Mouse (Mus musculus) small intestine, adult 2 months (tissue): ENCODE measurements around the gene Gmpr. TPM values are rescaled to one million over a fixed set of nuclear protein-coding genes. Genes with fewer than 3 reads are reported as not detected.
A peak's percentile ranks its signal among the peaks of the same experiment; 100 is the strongest.

ENCODE experiments used
- H3K27ac ChIP-seq: fragments of 200-500 bp; 2 replicates; pipeline ENCODE4 v1.5.1; 2012; ENCODE audit warnings: low read depth, low read length, control low read depth, inconsistent platforms; ENCODE audit not compliant: insufficient read depth
- H3K27me3 ChIP-seq: fragments of 200-500 bp; 2 replicates; pipeline ENCODE4 v1.6.1; 2012; ENCODE audit warnings: mild to moderate bottlenecking, moderate library complexity, low read length, inconsistent platforms; ENCODE audit not compliant: control insufficient read depth, insufficient read depth
- H3K36me3 ChIP-seq: fragments of 200-500 bp; 2 replicates; pipeline ENCODE4 v1.6.1; 2012; ENCODE audit warnings: mild to moderate bottlenecking, low read length, control low read depth, inconsistent platforms; ENCODE audit not compliant: control insufficient read depth, insufficient read depth
- H3K4me1 ChIP-seq: fragments of 200-500 bp; 2 replicates; pipeline ENCODE4 v1.6.1; 2012; ENCODE audit warnings: low read length, inconsistent platforms, mixed read lengths; ENCODE audit not compliant: control insufficient read depth, insufficient read depth, insufficient read length
- H3K4me3 ChIP-seq: fragments of 200-500 bp; 2 replicates; pipeline ENCODE4 v1.5.1; 2012; ENCODE audit warnings: low read depth, mild to moderate bottlenecking, control low read depth, inconsistent platforms, low read length, moderate library complexity
- CTCF ChIP-seq: fragments of 200-500 bp; IDR thresholded peaks from 2 replicates; pipeline ENCODE4 v1.5.1; 2012; ENCODE audit warnings: low read depth, mild to moderate bottlenecking, control low read depth, inconsistent platforms, low read length, moderate library complexity, mixed read lengths; ENCODE audit not compliant: insufficient replicate concordance, insufficient read length; ENCODE audit errors: extremely low read depth
- POLR2A ChIP-seq: fragments of 200-500 bp; IDR thresholded peaks from 2 replicates; pipeline ENCODE4 v1.6.1; 2012; ENCODE audit warnings: low read depth, mild to moderate bottlenecking, control low read depth, inconsistent platforms, low read length, moderate library complexity
- WGBS: fragments of 180-500 bp; shearing (Covaris S2); methylation state at CpG from one replicate; pipeline ENCODE4 v1.1.7; 2018; 5-methylcytosine and 5-hydroxymethylcytosine counted together
- polyA plus RNA-seq: library from polyadenylated mRNA; depleted of rRNA; stranded (reverse); fragments of >200 nt; gene quantifications from 2 replicates; pipeline ENCODE4 v1.2.3, GENCODE M21; 2012

Gene Gmpr
- polyA plus RNA-seq, 1 experiment: 5.4 TPM

- no peak overlapping the region for H3K27ac ChIP-seq
- 79% methylated on average over 4 of the region's 4 CpGs for WGBS
- TF ChIP-seq CTCF (no peak), POLR2A (no peak)
- H3K27me3 ChIP-seq: no peaks in the 10 kb centered on the region
- no peak overlapping the region for H3K4me3 ChIP-seq
- peaks cover 3% of the 10 kb centered on the region; the same call in 1 of the 2 replicates for H3K36me3 ChIP-seq
- H3K4me1 ChIP-seq: no peaks in the 10 kb centered on the region
These were observed 39.7 kb downstream of the Gmpr start for GRCm38 (mm10) chr13:45546946-45547345.

- H3K27me3 ChIP-seq: no peaks in the 10 kb centered on the region
- WGBS: 66% methylated on average over 5 of the region's 5 CpGs
- no peak overlapping the region for H3K4me3 ChIP-seq
- no peaks in the 10 kb centered on the region for H3K4me1 ChIP-seq
- peaks cover 3% of the 10 kb centered on the region; the same call in 1 of the 2 replicates for H3K36me3 ChIP-seq
- TF ChIP-seq CTCF: no peak
- no peak for TF ChIP-seq POLR2A
- H3K27ac ChIP-seq: no peak overlapping the region
These were observed 40.3 kb downstream of the Gmpr start for GRCm38 (mm10) chr13:45547549-45547948.

GRCm38 (mm10) chr13:45553674-45554073 lies 46.4 kb downstream of the Gmpr start:
- H3K36me3 ChIP-seq: peaks cover 5% of the 10 kb centered on the region
- 47% methylated on average over 7 of the region's 7 CpGs for WGBS
- H3K27ac ChIP-seq: no peak overlapping the region
- H3K4me3 ChIP-seq: no peak overlapping the region
- no peaks in the 10 kb centered on the region for H3K4me1 ChIP-seq
- no peaks in the 10 kb centered on the region for H3K27me3 ChIP-seq
- TF ChIP-seq CTCF (no peak), POLR2A (no peak)

- Histone ChIP-seq H3K4me3 (no peak overlapping the region), H3K27me3 (no peaks in the 10 kb centered on the region), H3K27ac (no peak overlapping the region), H3K36me3 (peaks cover 2% of the 10 kb centered on the region), H3K4me1 (no peaks in the 10 kb centered on the region)
- 73% methylated on average over 4 of the region's 4 CpGs for WGBS
- TF ChIP-seq POLR2A (no peak), CTCF (no peak)
These were observed 51.1 kb downstream of the Gmpr start for GRCm38 (mm10) chr13:45558367-45558766.

- no peak overlapping the region for H3K4me3 ChIP-seq
- H3K4me1 ChIP-seq: no peaks in the 10 kb centered on the region
- H3K27me3 ChIP-seq: no peaks in the 10 kb centered on the region
- H3K36me3 ChIP-seq: peaks cover 2% of the 10 kb centered on the region
- WGBS: 91% methylated on average over 3 of the region's 3 CpGs
- H3K27ac ChIP-seq: no peak overlapping the region
- TF ChIP-seq POLR2A (no peak), CTCF (no peak)
These were observed 52.0 kb downstream of the Gmpr start for GRCm38 (mm10) chr13:45559258-45559657.

- no peaks in the 10 kb centered on the region for H3K4me1 ChIP-seq
- no peak overlapping the region for H3K4me3 ChIP-seq
- no peak for TF ChIP-seq POLR2A
- TF ChIP-seq CTCF: 0 out of 2 replicates have a peak, but pooled peaks have one; percentile 30
- no peaks in the 10 kb centered on the region for H3K27me3 ChIP-seq
- H3K36me3 ChIP-seq: peaks cover 2% of the 10 kb centered on the region; the same call in 1 of the 2 replicates
- WGBS: 72% methylated on average over 7 of the region's 7 CpGs
- no peak overlapping the region for H3K27ac ChIP-seq
These were observed 53.3 kb downstream of the Gmpr start for GRCm38 (mm10) chr13:45560543-45560942.

GRCm38 (mm10) chr13:45562011-45562410 lies 54.8 kb downstream of the Gmpr start:
- Histone ChIP-seq H3K27ac (no peak overlapping the region), H3K4me1 (no peaks in the 10 kb centered on the region), H3K36me3 (peaks cover 10% of the 10 kb centered on the region), H3K4me3 (no peak overlapping the region), H3K27me3 (no peaks in the 10 kb centered on the region)
- WGBS: 83% methylated on average over 9 of the region's 9 CpGs
- TF ChIP-seq CTCF (no peak), POLR2A (no peak)

GRCm38 (mm10) chr13:45564946-45565345 lies 57.7 kb downstream of the Gmpr start:
- H3K27ac ChIP-seq: no peak overlapping the region
- no peak for TF ChIP-seq POLR2A
- no peak for TF ChIP-seq CTCF
- H3K27me3 ChIP-seq: no peaks in the 10 kb centered on the region
- H3K4me1 ChIP-seq: no peaks in the 10 kb centered on the region
- H3K36me3 ChIP-seq: peaks cover 15% of the 10 kb centered on the region
- H3K4me3 ChIP-seq: no peak overlapping the region
- WGBS: 83% methylated on average over 4 of the region's 4 CpGs
